Mouse (Mus musculus) Patski (cell line): ENCODE data around the gene Tbc1d30. TPM values are rescaled to one million over a fixed set of nuclear protein-coding genes. Genes with fewer than 3 reads are reported as not detected.
"Not testable (repeated sequence)": the region's sequence is repeated elsewhere in the genome, so short reads cannot be mapped to it uniquely, and the experiment has no call there.

Source experiments
- ATAC-seq: fragments of 100-300 bp; one replicate; pipeline ENCODE4 v1.8.0; 2021
- CTCF ChIA-PET: fragments of 350-600 bp; sonication (Branson Sonifier 250); formaldehyde crosslinking; loops from one replicate; lab custom pipeline; 2022; ENCODE audit warnings: inconsistent platforms; lab: Charles Lee
- POLR2A ChIA-PET: fragments of 350-600 bp; sonication (Branson Sonifier 250); formaldehyde crosslinking; loops from one replicate; lab custom pipeline; 2022; ENCODE audit warnings: antibody characterized with exemption, inconsistent platforms; lab: Charles Lee
- DNase-seq: peaks from one replicate; pipeline ENCODE4 v3.0.0-alpha.2; 2011; ENCODE audit warnings: low read depth, low spot score
- H3K27me3 ChIP-seq: fragments of 371-371 bp; one replicate; pipeline ENCODE4 v1.5.1; 2021
- CTCF ChIP-seq: fragments of 100-300 bp; IDR thresholded peaks from one replicate; pipeline ENCODE4 v1.5.1; 2021
- in situ Hi-C: fragments of 300-500 bp; cut with MboI; formaldehyde crosslinking; loops from 3 replicates; pipeline ENCODE4 v1.11.1; 2018; ENCODE audit warnings: low pct_unique_long_range_greater_than_20kb, mixed read lengths
- polyA plus RNA-seq: library from polyadenylated mRNA; unstranded; gene quantifications from one replicate; pipeline ENCODE4 v1.2.3, GENCODE M21; 2021

Gene Tbc1d30
- polyA plus RNA-seq, 1 experiment from 2014 or later: 0.24 TPM

DNA sequence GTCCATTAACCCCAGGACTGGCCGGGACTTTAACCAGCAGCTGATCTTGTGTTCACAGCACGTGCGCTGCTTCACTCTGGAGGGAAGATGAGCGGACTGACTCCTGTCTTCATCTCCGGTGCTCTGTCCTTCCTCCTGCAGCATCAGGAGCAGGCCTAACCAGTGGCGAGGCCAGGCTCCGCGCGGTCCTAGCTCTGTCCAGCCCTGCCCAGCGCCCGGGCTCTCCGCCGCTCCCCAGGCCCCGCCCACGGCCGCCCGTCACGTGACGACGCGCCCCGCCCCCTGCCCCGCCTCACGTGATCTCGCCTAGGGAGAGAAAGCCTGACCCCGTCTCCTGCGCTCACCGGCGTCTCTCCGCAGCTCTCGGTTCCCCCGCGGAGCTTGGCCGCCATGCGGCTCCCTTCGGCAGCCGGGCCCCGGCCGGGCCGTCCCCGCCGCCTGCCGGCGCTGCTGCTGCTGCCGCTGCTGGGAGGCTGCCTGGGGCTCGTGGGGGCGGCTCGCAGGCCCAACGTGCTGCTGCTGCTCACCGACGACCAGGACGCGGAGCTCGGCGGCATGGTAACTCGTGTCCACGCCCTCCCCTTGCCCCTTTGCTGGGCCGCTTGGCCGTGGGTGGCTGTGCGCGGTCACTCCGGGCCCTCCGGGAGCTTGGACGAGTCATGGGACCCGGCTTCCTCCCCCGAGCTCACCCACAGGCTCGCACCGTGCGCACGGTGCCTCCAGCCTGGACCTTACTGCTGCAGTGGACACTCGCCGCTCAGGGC lies 13.9 kb upstream of the Tbc1d30 start, which contains the start of gene Gns:
Gene Gns, plus strand, starts transcription at position 290 of the 764 bp plus-strand sequence.
- DNase-seq: no peak
- CTCF ChIA-PET: no interaction called here
- POLR2A ChIA-PET: interaction anchor here (0.6 kb wide), 2 partner anchors 23 to 107 kb away, joined by 3 to 5 read pairs; no protein-coding TSS in a partner anchor
- TF ChIP-seq CTCF: no peak
- no peaks in the 10 kb centered on the region for H3K27me3 ChIP-seq
- in situ Hi-C loops: no loop called here
- ATAC-seq: peak; percentile 98

DNA sequence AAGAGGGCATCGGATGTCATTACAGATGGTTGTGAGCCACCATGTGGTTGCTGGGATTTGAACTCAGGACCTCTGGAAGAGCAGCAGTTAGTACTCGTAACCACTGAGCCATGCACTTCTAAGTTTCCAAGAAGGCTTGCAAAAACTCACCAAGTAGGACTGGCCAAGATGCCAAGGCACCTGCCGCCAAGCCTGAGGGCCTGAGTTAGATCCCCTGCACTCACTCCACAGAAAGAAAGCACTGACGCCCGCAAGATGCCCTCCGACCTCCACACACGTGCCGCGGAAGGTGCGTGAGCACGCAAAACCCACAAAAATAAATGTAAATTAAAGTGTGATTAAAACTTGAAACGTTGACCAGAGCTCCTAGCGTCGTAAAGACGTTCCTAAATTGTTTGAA lies 13.2 kb upstream of the Tbc1d30 start:
- ChIA-PET CTCF (no interaction called here), POLR2A (no interaction called here)
- H3K27me3 ChIP-seq: no peaks in the 10 kb centered on the region
- no peak for DNase-seq
- no peak for ATAC-seq
- in situ Hi-C loops: no loop called here
- TF ChIP-seq CTCF: no peak

DNA sequence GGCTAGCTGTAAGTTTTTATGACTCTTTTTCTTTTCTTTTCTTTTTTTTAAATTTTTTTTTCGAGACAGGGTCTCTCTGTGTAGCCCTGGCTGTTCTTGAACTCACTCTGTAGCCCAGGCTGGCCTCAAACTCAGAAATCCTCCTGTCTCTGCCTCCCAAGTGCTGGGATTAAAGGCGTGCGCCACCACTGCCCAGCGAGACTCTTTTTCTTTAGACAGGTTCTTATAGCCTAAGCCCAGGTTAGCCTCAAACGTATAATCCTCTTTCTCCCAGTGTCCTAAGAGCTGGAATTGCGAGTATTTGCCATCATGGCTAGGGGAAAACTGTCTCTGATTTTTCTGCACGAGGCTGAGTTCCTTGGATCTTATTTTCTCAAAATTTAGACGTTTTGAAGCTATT lies 12.1 kb upstream of the Tbc1d30 start:
- DNase-seq (no peak), ATAC-seq (no peak)
- no peak for TF ChIP-seq CTCF
- no peaks in the 10 kb centered on the region for H3K27me3 ChIP-seq
- in situ Hi-C loops: no loop called here
- ChIA-PET CTCF (interaction anchor here (1.3 kb wide), 1 partner anchor 32 kb away, joined by 4 read pairs; no protein-coding TSS in a partner anchor), POLR2A (no interaction called here)

DNA sequence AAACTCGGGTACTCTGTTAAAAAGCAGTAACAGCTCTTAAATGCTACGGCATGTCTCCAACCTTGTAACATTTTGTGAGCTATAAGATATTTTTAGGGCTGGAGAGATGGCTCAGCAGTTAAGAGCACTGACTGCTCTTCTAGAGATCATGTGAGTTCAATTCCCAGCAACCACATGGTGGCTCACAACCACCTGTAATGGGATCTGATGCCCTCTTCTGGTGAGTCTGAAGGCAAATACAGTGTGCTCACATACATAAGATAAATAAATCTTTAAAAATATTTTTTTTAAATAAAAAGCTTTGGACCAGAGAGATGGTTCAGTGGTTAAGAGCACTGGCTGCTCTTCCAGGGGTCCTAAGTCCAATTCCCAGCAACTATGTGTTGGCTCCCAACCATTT lies 9.3 kb upstream of the Tbc1d30 start:
- POLR2A ChIA-PET: no interaction called here
- in situ Hi-C loops: no loop called here
- ATAC-seq (no peak), DNase-seq (no peak)
- TF ChIP-seq CTCF: no peak
- no peaks in the 10 kb centered on the region for H3K27me3 ChIP-seq
- CTCF ChIA-PET: interaction anchor here (1.1 kb wide), 1 partner anchor 25 kb away, joined by 3 read pairs; no protein-coding TSS in a partner anchor

DNA sequence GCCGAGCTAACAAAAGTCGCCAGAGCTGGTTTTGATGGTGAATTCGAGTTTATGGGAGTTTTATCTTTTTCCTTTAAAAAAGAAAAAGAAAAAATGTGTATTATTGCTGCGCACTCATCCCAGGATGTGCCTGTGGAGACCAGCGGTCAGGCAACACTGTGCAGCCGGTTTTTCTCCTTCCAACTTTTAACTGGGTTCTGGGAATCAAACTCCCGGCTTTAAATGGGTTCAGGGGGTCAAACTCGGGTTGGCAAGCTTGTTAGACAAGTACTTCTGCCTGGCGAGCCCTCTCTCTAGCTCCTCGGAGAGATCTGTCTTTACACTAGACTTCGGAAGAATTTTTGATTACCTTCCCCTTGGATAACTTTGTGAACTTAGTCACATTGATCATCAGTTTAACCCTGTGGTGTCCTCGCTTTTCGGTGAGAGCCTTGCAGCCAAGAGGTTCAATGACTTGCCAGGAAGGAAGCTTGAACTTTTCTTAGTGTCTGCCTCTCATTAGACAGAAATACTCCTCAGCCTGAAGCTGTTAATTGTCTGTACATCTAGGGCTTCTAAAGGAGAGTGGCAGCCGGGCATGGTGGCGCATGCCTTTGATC lies 713 bp upstream of the Tbc1d30 start:
- in situ Hi-C loops: no loop called here
- no peak for TF ChIP-seq CTCF
- POLR2A ChIA-PET: no interaction called here
- CTCF ChIA-PET: no interaction called here
- ATAC-seq (no peak), DNase-seq (no peak)
- no peaks in the 10 kb centered on the region for H3K27me3 ChIP-seq

DNA sequence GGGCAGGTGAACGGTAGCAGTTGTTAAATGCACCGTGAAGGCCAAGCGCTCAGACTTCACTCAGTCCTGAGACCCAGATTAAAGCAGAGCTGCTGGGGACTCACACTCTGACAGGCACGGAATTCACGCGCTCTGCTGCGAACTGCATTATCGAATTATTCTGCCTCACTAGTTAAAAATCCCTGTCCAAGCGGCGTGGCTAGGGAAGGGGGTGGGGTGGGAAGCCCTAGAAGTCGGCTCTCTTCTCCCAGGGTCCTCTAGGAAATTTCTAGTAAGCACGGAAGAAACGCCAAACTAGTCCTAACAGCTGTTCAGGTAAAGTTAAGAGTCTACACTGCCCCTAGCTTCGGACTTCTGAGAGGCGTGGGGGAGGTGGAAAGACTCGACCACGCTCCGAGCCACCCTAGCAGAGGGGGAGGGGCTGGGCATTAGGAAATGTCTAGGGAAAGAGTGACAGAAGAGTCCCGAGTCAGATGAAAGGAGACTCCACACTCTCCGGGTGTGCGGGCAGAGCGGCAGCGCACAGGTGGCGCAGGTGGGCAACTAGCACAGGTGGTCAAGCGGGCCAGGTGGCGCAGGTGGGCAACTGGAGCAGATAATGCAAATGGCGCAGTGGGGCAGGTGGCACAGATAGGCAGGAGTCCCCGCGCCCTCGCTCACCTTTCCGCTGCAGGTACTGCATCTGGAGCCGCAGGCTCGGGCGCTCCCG lies 567 bp downstream of the Tbc1d30 start:
- in situ Hi-C loops: no loop called here
- ChIA-PET POLR2A (no interaction called here), CTCF (interaction anchor here (1.5 kb wide), 1 partner anchor 15 kb away, joined by 4 read pairs; no protein-coding TSS in a partner anchor)
- ATAC-seq: no peak
- no peaks in the 10 kb centered on the region for H3K27me3 ChIP-seq
- TF ChIP-seq CTCF: no peak
- DNase-seq: no peak

DNA sequence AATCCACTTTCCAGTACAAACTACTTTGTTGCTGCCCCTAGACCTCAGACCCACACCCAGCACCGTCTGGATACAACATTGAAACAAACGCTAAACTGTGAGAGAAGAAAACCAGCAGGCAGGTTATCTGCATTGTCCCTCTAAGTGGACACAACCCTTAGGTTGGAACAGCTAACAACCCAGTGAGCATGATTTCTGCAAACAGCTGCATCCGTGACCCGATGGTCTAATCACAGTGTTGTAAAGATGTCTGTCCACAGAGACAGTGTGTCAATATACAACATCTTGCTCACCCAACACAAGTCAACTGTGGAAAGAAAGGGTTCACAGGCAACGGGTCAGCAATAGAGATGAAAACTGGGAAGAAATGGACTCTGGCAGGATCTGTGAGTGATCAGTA lies 1.8 kb downstream of the Tbc1d30 start:
- in situ Hi-C loops: no loop called here
- no peaks in the 10 kb centered on the region for H3K27me3 ChIP-seq
- DNase-seq (no peak), ATAC-seq (no peak)
- ChIA-PET POLR2A (interaction anchor here (0.7 kb wide), 1 partner anchor 1119 kb away, joined by 4 read pairs; no protein-coding TSS in a partner anchor), CTCF (interaction anchor here (1.5 kb wide), 1 partner anchor 14 kb away, joined by 4 read pairs; no protein-coding TSS in a partner anchor)
- TF ChIP-seq CTCF: no peak

DNA sequence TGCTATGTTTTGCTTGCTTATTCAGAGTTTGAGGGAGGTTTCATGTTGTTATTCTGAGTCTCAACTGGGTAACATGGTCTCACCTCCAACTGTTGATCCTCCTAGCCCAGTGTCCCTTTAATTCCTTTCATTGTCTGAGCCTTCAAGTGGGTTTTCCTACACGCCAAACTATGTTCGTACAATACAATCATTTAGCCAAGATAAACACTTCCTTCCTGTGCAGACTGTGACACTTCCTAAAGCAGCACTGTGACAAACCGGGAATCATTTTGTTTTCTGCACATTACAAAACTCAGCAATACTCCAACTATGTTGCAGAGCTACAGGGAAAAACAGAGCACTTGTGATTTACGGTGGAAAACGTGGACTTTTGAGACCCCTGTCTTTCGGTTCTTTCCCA lies 7.2 kb downstream of the Tbc1d30 start:
- no peaks in the 10 kb centered on the region for H3K27me3 ChIP-seq
- ChIA-PET CTCF (interaction anchor here (1.0 kb wide), 1 partner anchor 13 kb away, joined by 3 read pairs; no protein-coding TSS in a partner anchor), POLR2A (no interaction called here)
- TF ChIP-seq CTCF: no peak
- ATAC-seq (no peak), DNase-seq (no peak)
- in situ Hi-C loops: no loop called here

DNA sequence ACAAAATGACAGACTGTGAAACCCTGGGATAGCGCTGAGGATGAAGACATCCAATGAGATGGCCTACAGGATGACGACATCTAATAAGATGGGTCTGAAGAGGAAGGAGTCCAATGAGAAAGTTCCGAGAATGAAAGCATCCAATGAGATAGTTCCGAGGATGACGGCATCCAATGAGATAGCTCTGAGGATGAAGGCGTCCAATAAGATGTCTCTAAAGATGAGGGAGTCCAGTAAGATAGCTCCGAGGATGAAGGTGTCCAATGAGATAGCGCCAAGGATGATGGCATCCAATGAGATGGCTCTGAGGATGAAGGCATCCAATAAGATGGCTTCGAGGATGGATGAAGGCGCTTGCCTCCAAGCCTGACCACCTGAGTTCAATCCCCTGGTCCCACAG lies 8.8 kb downstream of the Tbc1d30 start:
- DNase-seq (no peak), ATAC-seq (no peak)
- POLR2A ChIA-PET: no interaction called here
- CTCF ChIA-PET: no interaction called here
- no peak for TF ChIP-seq CTCF
- no peaks in the 10 kb centered on the region for H3K27me3 ChIP-seq
- in situ Hi-C loops: no loop called here

DNA sequence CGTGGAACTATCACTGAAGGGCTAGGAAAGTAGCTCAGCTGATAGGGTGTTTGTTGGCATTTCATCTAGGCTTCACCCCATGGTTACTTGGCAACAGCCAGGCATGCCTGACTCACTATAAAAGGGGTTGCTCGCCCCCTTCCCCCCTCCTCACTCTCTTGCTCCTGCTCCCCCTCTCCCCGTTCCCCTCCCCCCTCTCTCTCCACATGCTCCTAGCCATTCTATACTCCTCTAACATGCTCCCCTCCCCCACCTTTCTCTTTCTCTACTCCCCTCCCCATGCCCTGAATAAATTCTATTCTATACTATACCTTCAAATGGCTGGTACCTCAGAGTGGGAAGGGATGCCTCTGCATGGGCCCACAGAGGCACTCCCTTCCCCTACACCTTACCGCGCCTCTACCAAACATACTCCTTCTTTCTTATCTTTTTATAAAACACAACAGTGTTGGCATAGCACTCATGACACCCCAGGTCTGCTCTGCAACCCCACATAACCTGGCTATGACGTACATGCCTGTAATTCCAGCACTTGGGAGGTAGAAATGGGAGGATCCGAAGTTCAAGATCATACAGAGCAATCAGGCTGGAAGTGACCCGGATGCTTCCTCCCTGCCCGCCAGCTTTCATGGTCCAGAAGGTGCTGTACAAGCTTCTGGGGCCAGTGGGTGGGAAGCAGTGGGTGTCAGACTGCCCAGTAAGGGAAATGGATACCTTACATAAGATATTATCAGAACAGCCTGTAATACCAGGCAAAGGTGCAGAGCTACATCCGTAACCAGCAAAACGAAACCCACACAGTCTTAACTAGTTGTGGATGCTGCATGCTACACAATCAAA lies 10.1 kb downstream of the Tbc1d30 start:
- POLR2A ChIA-PET: no interaction called here
- in situ Hi-C loops: no loop called here
- DNase-seq: no peak
- H3K27me3 ChIP-seq: no peaks in the 10 kb centered on the region
- ATAC-seq: no peak
- TF ChIP-seq CTCF: no peak
- CTCF ChIA-PET: interaction anchor here (0.8 kb wide), 1 partner anchor 9 kb away, joined by 4 read pairs; no protein-coding TSS in a partner anchor

DNA sequence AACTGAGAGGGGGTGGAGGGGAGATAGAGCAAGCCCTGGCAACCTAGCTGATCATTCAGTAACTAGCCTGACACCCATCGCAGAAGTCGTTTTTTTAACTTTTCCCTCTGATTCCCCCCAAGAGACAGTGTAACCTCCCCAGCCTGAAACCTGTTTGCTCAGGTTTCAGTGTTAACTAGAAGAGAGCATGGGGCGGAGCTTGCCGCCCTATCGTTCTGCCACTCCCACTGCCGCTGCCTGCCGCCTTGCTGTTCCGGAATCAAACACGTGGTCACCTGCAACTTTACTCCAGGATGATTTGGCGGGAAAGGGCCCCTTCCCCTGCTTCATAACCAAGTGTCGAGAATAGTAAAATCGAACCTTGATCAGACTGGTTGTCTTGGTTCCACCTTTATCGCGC lies 14.5 kb downstream of the Tbc1d30 start:
- CTCF ChIA-PET, DNase-seq, ATAC-seq, H3K27me3 ChIP-seq, in situ Hi-C loops, POLR2A ChIA-PET: not testable (repeated sequence)
